Mouse (Mus musculus): ENCODE results near the gene Coa3. TPM values are rescaled to one million over a fixed set of nuclear protein-coding genes. Genes with fewer than 3 reads are reported as not detected.

The Coa3 gene
- total and polyA plus RNA-seq, 3 experiments: 117 to 285 (median 177) TPM

- Histone ChIP-seq H3K36me3 (replicated peaks in 1 of 2; ENCODE audit: control insufficient read depth in 1 of 2, insufficient read depth in 1 of 2, low read length in 1 of 2) (no peaks in the 10 kb centered on the region), H3K79me2 (replicated peaks; ENCODE audit: control insufficient read depth, extremely low read depth, insufficient read depth, poor library complexity, severe bottlenecking) (no peaks in the 10 kb centered on the region), H3K9me3 (replicated peaks; ENCODE audit: low read length) (no peaks in the 10 kb centered on the region), H3K4me2 (ENCODE audit: insufficient read depth, low read depth, poor library complexity, severe bottlenecking) (peak within 1 kb of the TSS; percentile 70), H3K27me3 (replicated peaks) (peaks cover 70% of the 10 kb centered on the region), H3K4me1 (ENCODE audit: control insufficient read depth in 1 of 2, insufficient read depth in 2 of 2) (peaks cover 6 to 7% of the 10 kb centered on the region in 2 experiments), H3K9ac (ENCODE audit: insufficient read depth, low read depth) (no peak within 1 kb of the TSS), H3K4me3 (replicated peaks in 1 of 3; ENCODE audit: low read depth in 2 of 3, low read length in 2 of 3, poor library complexity in 1 of 3) (peak within 1 kb of the TSS in 1 of 3 experiments; percentile 50), H3K27ac (ENCODE audit: insufficient read depth, low read depth) (no peak within 1 kb of the TSS)
- dilution Hi-C loops (cut with MboI; ENCODE audit: extremely low pct_ligation_motif_present, extremely low pct_unique_long_range_greater_than_20kb, low sequenced_read_pairs): no loop called here
- TF ChIP-seq ETS1 (conservative IDR thresholded peaks at IDR 0.05; ENCODE audit: low read depth, low read length) (no peak), JUN (IDR thresholded peaks at IDR 0.05; ENCODE audit: insufficient read depth, low read depth, low read length) (no peak), BHLHE40 (IDR thresholded peaks at IDR 0.05; ENCODE audit: low read depth, low read length) (no peak), UBTF (IDR thresholded peaks at IDR 0.05; ENCODE audit: low read depth, low read length) (no peak), ELF1 (IDR thresholded peaks at IDR 0.05; ENCODE audit: low read depth, low read length) (no peak), TBP (conservative IDR thresholded peaks at IDR 0.05; ENCODE audit: low read depth, low read length) (no peak), MEF2A (IDR thresholded peaks at IDR 0.05; ENCODE audit: borderline replicate concordance, low read depth, low read length) (no peak), USF1 (IDR thresholded peaks at IDR 0.05; ENCODE audit: low read depth, low read length) (no peak), NELFE (IDR thresholded peaks at IDR 0.05; ENCODE audit: low read depth, low read length) (no peak), PAX5 (IDR thresholded peaks at IDR 0.05; ENCODE audit: low read length) (no peak), MAX (IDR thresholded peaks at IDR 0.05; ENCODE audit: low read length) (no peak), SIN3A (IDR thresholded peaks at IDR 0.05; ENCODE audit: low read length) (no peak), MAZ (IDR thresholded peaks at IDR 0.05; ENCODE audit: low read depth, low read length) (no peak), RCOR1 (conservative IDR thresholded peaks at IDR 0.05; ENCODE audit: low read depth, low read length) (no peak), POLR2A (IDR thresholded peaks at IDR 0.05; ENCODE audit: low read depth, low read length) (no peak)
- DNase-seq (ENCODE audit: extremely low read depth): no peak
- in situ Hi-C loops (cut with MboI; ENCODE audit: low pct_ligation_motif_present, low pct_unique_long_range_greater_than_20kb, low sequenced_read_pairs): no loop called here
Observed at GRCm38 (mm10) chr11:101245855-101246701, 32.8 kb downstream of the Coa3 start, which contains the start of gene Ramp2. Gene Ramp2 (plus strand): TSS chr11:101246028.

- dilution Hi-C loops (cut with MboI; ENCODE audit: extremely low pct_ligation_motif_present, extremely low pct_unique_long_range_greater_than_20kb, low sequenced_read_pairs) (no loop called here), in situ Hi-C loops (cut with MboI; ENCODE audit: low pct_ligation_motif_present, low pct_unique_long_range_greater_than_20kb, low sequenced_read_pairs) (no loop called here)
- no peaks in the 10 kb centered on the region for H3K36me3 ChIP-seq (replicated peaks in 1 of 2; ENCODE audit: control insufficient read depth in 1 of 2, insufficient read depth in 1 of 2, low read length in 1 of 2)
- H3K9me3 ChIP-seq (replicated peaks; ENCODE audit: low read length): no peaks in the 10 kb centered on the region
- no peak overlapping the region for H3K27ac ChIP-seq (ENCODE audit: insufficient read depth, low read depth)
- no peak overlapping the region for H3K4me3 ChIP-seq (replicated peaks in 1 of 3; ENCODE audit: low read depth in 2 of 3, low read length in 2 of 3, poor library complexity in 1 of 3)
- H3K79me2 ChIP-seq (replicated peaks; ENCODE audit: control insufficient read depth, extremely low read depth, insufficient read depth, poor library complexity, severe bottlenecking): no peaks in the 10 kb centered on the region
- H3K4me2 ChIP-seq (ENCODE audit: insufficient read depth, low read depth, poor library complexity, severe bottlenecking): no peak overlapping the region
- H3K4me1 ChIP-seq (ENCODE audit: control insufficient read depth in 1 of 2, insufficient read depth in 2 of 2): peaks cover 6 to 7% of the 10 kb centered on the region in 2 experiments
- peaks cover 70% of the 10 kb centered on the region for H3K27me3 ChIP-seq (replicated peaks)
- no peak overlapping the region for H3K9ac ChIP-seq (ENCODE audit: insufficient read depth, low read depth)
- DNase-seq (ENCODE audit: extremely low read depth): no peak
- TF ChIP-seq MYC (IDR thresholded peaks at IDR 0.05; ENCODE audit: low read depth, low read length): no peak
- TF ChIP-seq RAD21 (IDR thresholded peaks at IDR 0.05; ENCODE audit: low read depth, low read length): no peak
- no peak for TF ChIP-seq NELFE (IDR thresholded peaks at IDR 0.05; ENCODE audit: low read depth, low read length)
- no peak for TF ChIP-seq TBP (conservative IDR thresholded peaks at IDR 0.05; ENCODE audit: low read depth, low read length)
- no peak for TF ChIP-seq CHD2 (IDR thresholded peaks at IDR 0.05; ENCODE audit: low read length)
- no peak for TF ChIP-seq ETS1 (conservative IDR thresholded peaks at IDR 0.05; ENCODE audit: low read depth, low read length)
- no peak for TF ChIP-seq RCOR1 (conservative IDR thresholded peaks at IDR 0.05; ENCODE audit: low read depth, low read length)
- TF ChIP-seq MAFK (IDR thresholded peaks at IDR 0.05; ENCODE audit: insufficient replicate concordance, low read length): no peak
- no peak for TF ChIP-seq UBTF (IDR thresholded peaks at IDR 0.05; ENCODE audit: low read depth, low read length)
- TF ChIP-seq TCF12 (IDR thresholded peaks at IDR 0.05; ENCODE audit: low read depth, low read length): no peak
- no peak for TF ChIP-seq EP300 (IDR thresholded peaks at IDR 0.05; ENCODE audit: low read length)
- TF ChIP-seq ZMIZ1 (IDR thresholded peaks at IDR 0.05; ENCODE audit: low read depth, low read length): no peak
- TF ChIP-seq SMC3 (IDR thresholded peaks at IDR 0.05; ENCODE audit: low read depth, low read length): no peak
- TF ChIP-seq MEF2A (IDR thresholded peaks at IDR 0.05; ENCODE audit: borderline replicate concordance, low read depth, low read length): no peak
Observed at GRCm38 (mm10) chr11:101245071-101245470, 33.8 kb downstream of the Coa3 start.
